9 mouse cellular contexts compared by ENCODE assay signal in genomic region chr11:115265771-115266399, GRCm38 (mm10). TPM values are rescaled to one million over a fixed set of nuclear protein-coding genes. Genes with fewer than 3 reads are reported as not detected.
DNase-seq lines count a peak whose midpoint lies in the region; ATAC-seq and TF ChIP-seq lines count a peak whose summit lies in the region.
"Had no signal": no experiment of that assay in that cellular context is flagged by ENCODE, and none has a peak within 500 bp of the region (broad histone marks: within the 10 kb centered on the region; RNA-seq: fewer than 3 reads in every experiment).

No protein-coding gene starts in this region.

- peak overlapping the region; percentile 84 for H3K27ac ChIP-seq in layer of hippocampus, adult 2 months
- no peak overlapping the region for H3K27ac ChIP-seq in embryonic facial prominence, embryonic 15.5 days (replicated peaks)

- peak overlapping the region; percentile 50 for H3K4me3 ChIP-seq in layer of hippocampus, adult 2 months
- H3K4me3 ChIP-seq in embryonic facial prominence, embryonic 15.5 days (replicated peaks): peak overlapping the region; percentile 39

- intact Hi-C loops in left cerebral cortex, postnatal 36 days (cut with DNase I): no loop called here

- H3K9me3 ChIP-seq in embryonic facial prominence, embryonic 15.5 days (replicated peaks): no peaks in the 10 kb centered on the region

- H3K4me2 ChIP-seq in embryonic facial prominence, embryonic 15.5 days (replicated peaks): no peak overlapping the region; the same call in 1 of the 2 replicates

- H3K4me1 ChIP-seq in embryonic facial prominence, embryonic 15.5 days: peaks cover 27% of the 10 kb centered on the region

- TF ChIP-seq CTCF in layer of hippocampus, adult 2 months (conservative IDR thresholded peaks at IDR 0.05): no peak

- ATAC-seq in embryonic facial prominence, embryonic 15.5 days (ENCODE audit: insufficient number of reproducible peaks, low FRiP score, low TSS enrichment, low read depth): no peak
- 0 out of 2 replicates have a peak, but pooled peaks have one; percentile 7 for ATAC-seq in megakaryocyte progenitor cell, adult 5-6 weeks (replicated peaks; ENCODE audit: poor library complexity)
- ATAC-seq in erythroblast, adult 5-6 weeks (replicated peaks; ENCODE audit: low FRiP score, poor library complexity, severe bottlenecking): no peak

- WGBS in embryonic facial prominence, embryonic 15.5 days: 5% methylated on average over 20 of the region's 20 CpGs

- no peak for DNase-seq in layer of hippocampus, adult 2 months (ENCODE audit: low spot score in 2 of 2)
- no peak for DNase-seq in layer of hippocampus, adult 11-12 months (ENCODE audit: low spot score)
- DNase-seq in cerebellum, adult 9-11 months: peak; percentile 88
- DNase-seq in frontal cortex, adult 2 months (ENCODE audit: extremely low spot score in 1 of 2, low spot score in 1 of 2): no peak
- DNase-seq in left cerebral cortex, postnatal 36 days (ENCODE audit: low spot score in 2 of 2): no peak
- DNase-seq: kidney, adult 18-20 months had no signal

- peaks cover 9% of the 10 kb centered on the region for H3K36me3 ChIP-seq in embryonic facial prominence, embryonic 15.5 days

- peaks cover 87% of the 10 kb centered on the region for H3K27me3 ChIP-seq in embryonic facial prominence, embryonic 15.5 days

- H3K9ac ChIP-seq in embryonic facial prominence, embryonic 15.5 days: no peak overlapping the region

RNA-seq across cellular contexts. Expression of gene Grin2c, which starts 1.2 kb away (rescaled TPM):
- total RNA-seq in layer of hippocampus, adult 2 months (2021): 10 to 100 TPM; 47.4 to 47.5 TPM
- polyA plus RNA-seq in embryonic facial prominence, embryonic 15.5 days (2015; fragmentation: Nextera tagmentation; extraction: Ambion mirVana): 0.05 TPM in 1 of 2 replicates, not detected in the other
- total RNA-seq in megakaryocyte progenitor cell, adult 5-6 weeks (2015): not detected in 2 replicates
- not detected in 2 replicates for total RNA-seq in megakaryocyte progenitor cell, adult 5-6 weeks (2017)
- 55.1 and 55.6 TPM in 2 replicates for polyA plus RNA-seq in frontal cortex, adult 2 months (2012; rRNA removed)
- 10 to 100 TPM; 38.6 to 42.5 TPM for total RNA-seq in left cerebral cortex, postnatal 36 days (2021)
- total RNA-seq in erythroblast, adult 5-6 weeks (2015; ENCODE audit: low replicate concordance): not detected in 2 replicates
- total RNA-seq in erythroblast, adult 5-6 weeks (2017; ENCODE audit: low replicate concordance): not detected in 2 replicates

RNA-seq across cellular contexts. Expression of gene Fdxr, which starts 11.0 kb away (rescaled TPM):
- 10 to 100 TPM; 22.4 to 22.5 TPM for total RNA-seq in layer of hippocampus, adult 2 months (2021)
- polyA plus RNA-seq in embryonic facial prominence, embryonic 15.5 days (2015; fragmentation: Nextera tagmentation; extraction: Ambion mirVana): 16.0 and 17.0 TPM in 2 replicates
- 9.1 and 9.8 TPM in 2 replicates for total RNA-seq in megakaryocyte progenitor cell, adult 5-6 weeks (2015)
- total RNA-seq in megakaryocyte progenitor cell, adult 5-6 weeks (2017): 14.2 and 19.1 TPM in 2 replicates
- polyA plus RNA-seq in frontal cortex, adult 2 months (2012; rRNA removed): 33.1 and 34.4 TPM in 2 replicates
- 10 to 100 TPM; 14.2 to 22.5 TPM for total RNA-seq in left cerebral cortex, postnatal 36 days (2021)
- 4.2 TPM in 1 of 2 replicates, not detected in the other for total RNA-seq in erythroblast, adult 5-6 weeks (2015; ENCODE audit: low replicate concordance)
- 2.9 TPM in 1 of 2 replicates, not detected in the other for total RNA-seq in erythroblast, adult 5-6 weeks (2017; ENCODE audit: low replicate concordance)

RNA-seq across cellular contexts. Expression of gene Fads6, which starts 31.6 kb away (rescaled TPM):
- 10 to 100 TPM; 13.2 to 15.1 TPM for total RNA-seq in layer of hippocampus, adult 2 months (2021)
- polyA plus RNA-seq in embryonic facial prominence, embryonic 15.5 days (2015; fragmentation: Nextera tagmentation; extraction: Ambion mirVana): 0.60 and 0.66 TPM in 2 replicates
- total RNA-seq in megakaryocyte progenitor cell, adult 5-6 weeks (2015): 0.30 and 0.71 TPM in 2 replicates
- 0.87 and 2.2 TPM in 2 replicates for total RNA-seq in megakaryocyte progenitor cell, adult 5-6 weeks (2017)
- polyA plus RNA-seq in frontal cortex, adult 2 months (2012; rRNA removed): 13.2 and 13.9 TPM in 2 replicates
- total RNA-seq in left cerebral cortex, postnatal 36 days (2021): 10 to 100 TPM; 12.7 to 13.0 TPM
- total RNA-seq in erythroblast, adult 5-6 weeks (2015; ENCODE audit: low replicate concordance): 0.21 TPM in 1 of 2 replicates, not detected in the other
- 0.26 and 0.84 TPM in 2 replicates for total RNA-seq in erythroblast, adult 5-6 weeks (2017; ENCODE audit: low replicate concordance)

RNA-seq across cellular contexts. Expression of gene Otop2, which starts 41.1 kb away (rescaled TPM):
- under 1 TPM; 0.51 to 0.59 TPM for total RNA-seq in layer of hippocampus, adult 2 months (2021)
- polyA plus RNA-seq in embryonic facial prominence, embryonic 15.5 days (2015; fragmentation: Nextera tagmentation; extraction: Ambion mirVana): 0.21 and 0.32 TPM in 2 replicates
- total RNA-seq in megakaryocyte progenitor cell, adult 5-6 weeks (2015): not detected in 2 replicates
- total RNA-seq in megakaryocyte progenitor cell, adult 5-6 weeks (2017): not detected in 2 replicates
- polyA plus RNA-seq in frontal cortex, adult 2 months (2012; rRNA removed): 14.6 and 19.2 TPM in 2 replicates
- total RNA-seq in left cerebral cortex, postnatal 36 days (2021): 1 to 10 TPM; 1.1 to 2.1 TPM
- total RNA-seq in erythroblast, adult 5-6 weeks (2015; ENCODE audit: low replicate concordance): not detected in 2 replicates
- not detected in 2 replicates for total RNA-seq in erythroblast, adult 5-6 weeks (2017; ENCODE audit: low replicate concordance)

RNA-seq across cellular contexts. Expression of gene Ush1g, which starts 56.0 kb away (rescaled TPM):
- under 1 TPM; 0.37 to 0.64 TPM for total RNA-seq in layer of hippocampus, adult 2 months (2021)
- polyA plus RNA-seq in embryonic facial prominence, embryonic 15.5 days (2015; fragmentation: Nextera tagmentation; extraction: Ambion mirVana): 0.11 and 0.12 TPM in 2 replicates
- total RNA-seq in megakaryocyte progenitor cell, adult 5-6 weeks (2015): not detected in 2 replicates
- total RNA-seq in megakaryocyte progenitor cell, adult 5-6 weeks (2017): not detected in 2 replicates
- polyA plus RNA-seq in frontal cortex, adult 2 months (2012; rRNA removed): 7.8 and 8.6 TPM in 2 replicates
- total RNA-seq in left cerebral cortex, postnatal 36 days (2021): under 1 TPM; 0.39 to 0.49 TPM
- not detected in 2 replicates for total RNA-seq in erythroblast, adult 5-6 weeks (2015; ENCODE audit: low replicate concordance)
- total RNA-seq in erythroblast, adult 5-6 weeks (2017; ENCODE audit: low replicate concordance): not detected in 2 replicates

Comparison
In these comparisons a context has a peak if more than half of its experiments do, and no peak if none do; other contexts are left out.
1. RNA of gene Grin2c, which starts 1.2 kb away (total RNA-seq): 47.4 to 47.5 TPM in layer of hippocampus, adult 2 months and 38.6 to 42.5 TPM in left cerebral cortex, postnatal 36 days; not detected in megakaryocyte progenitor cell, adult 5-6 weeks and not detected in erythroblast, adult 5-6 weeks; every median in the first group is over 10 times any median in the second.
2. RNA of gene Fads6, which starts 31.6 kb away (total RNA-seq): 13.2 to 15.1 TPM in layer of hippocampus, adult 2 months and 12.7 to 13.0 TPM in left cerebral cortex, postnatal 36 days; 0.30 to 2.2 TPM in megakaryocyte progenitor cell, adult 5-6 weeks and 0.21 to 0.84 TPM in erythroblast, adult 5-6 weeks; every median in the first group is over 4 times any median in the second.